Mouse (Mus musculus): ENCODE data around the gene Acbd3. TPM values are rescaled to one million over a fixed set of nuclear protein-coding genes. Genes with fewer than 3 reads are reported as not detected.

Acbd3 gene
- polyA plus RNA-seq, 1 experiment from 2014 or later, result 17.0 TPM

DNA sequence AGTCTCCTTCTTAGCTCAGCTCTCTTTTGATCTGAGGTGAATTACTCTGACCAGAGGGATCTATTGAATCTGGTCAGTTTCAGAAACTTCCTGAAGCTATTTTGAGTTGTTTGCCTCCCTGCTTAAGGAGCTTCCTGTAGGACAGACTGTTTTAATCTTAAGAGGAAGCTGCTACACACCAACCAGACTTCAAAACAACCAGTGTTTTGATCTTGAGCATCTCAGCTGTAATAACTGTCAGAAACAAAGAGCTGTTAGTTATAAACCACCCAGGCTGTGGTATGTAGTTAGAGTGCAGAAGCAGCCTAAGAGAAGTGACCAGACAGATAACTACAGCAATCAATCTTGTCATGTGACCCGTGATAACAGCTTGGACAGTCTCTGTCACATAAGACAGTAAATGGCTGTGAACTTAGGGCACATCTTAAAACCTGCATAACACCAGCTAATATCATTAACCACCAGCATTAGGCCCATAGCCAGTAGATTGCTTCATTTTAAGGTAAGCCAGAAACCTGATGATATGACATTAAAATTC is 2.1 kb upstream of the Acbd3 start:
- 75% methylated on average over 1 of the region's 1 CpGs for WGBS
- Histone ChIP-seq H3K4me1 (peaks cover 33% of the 10 kb centered on the region), H3K9me3 (replicated peaks) (no peaks in the 10 kb centered on the region), H3K27me3 (ENCODE audit: low read depth, poor library complexity, severe bottlenecking) (no peaks in the 10 kb centered on the region), H3K27ac (replicated peaks) (no peak overlapping the region), H3K4me3 (no peak overlapping the region), H3K36me3 (no peaks in the 10 kb centered on the region)
- DNase-seq (ENCODE audit: low spot score), result no peak

DNA sequence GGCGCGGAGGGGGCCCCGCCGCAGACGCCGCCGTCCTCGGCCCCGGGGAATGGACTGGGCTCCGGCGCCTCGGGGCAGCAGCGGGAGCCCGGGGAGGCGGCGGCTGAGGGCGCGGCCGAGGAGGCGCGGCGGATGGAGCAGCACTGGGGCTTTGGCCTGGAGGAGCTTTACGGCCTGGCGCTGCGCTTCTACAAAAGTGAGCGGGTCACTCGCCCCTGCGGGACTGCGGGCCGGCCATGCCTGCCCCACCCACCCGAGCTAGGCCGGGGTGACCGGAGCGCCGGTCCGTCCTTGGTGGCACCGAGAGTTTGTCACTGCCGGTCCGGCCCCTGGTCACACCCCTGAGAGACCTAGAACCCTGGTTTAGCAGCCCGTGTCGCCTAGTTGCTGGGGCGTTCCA is 340 bp downstream of the Acbd3 start:
- Histone ChIP-seq H3K27ac (replicated peaks) (peak overlapping the region; percentile 96), H3K27me3 (ENCODE audit: low read depth, poor library complexity, severe bottlenecking) (no peaks in the 10 kb centered on the region), H3K4me1 (peaks cover 33% of the 10 kb centered on the region), H3K36me3 (no peaks in the 10 kb centered on the region), H3K9me3 (replicated peaks) (no peaks in the 10 kb centered on the region), H3K4me3 (peak overlapping the region; percentile 100)
- DNase-seq (ENCODE audit: low spot score), result no peak
- WGBS, result under 1% methylated on average over 42 of the region's 42 CpGs

- H3K27ac ChIP-seq (replicated peaks), result no peak overlapping the region
- H3K4me1 ChIP-seq, result peaks cover 33% of the 10 kb centered on the region
- no peak overlapping the region for H3K4me3 ChIP-seq
- no peaks in the 10 kb centered on the region for H3K27me3 ChIP-seq (ENCODE audit: low read depth, poor library complexity, severe bottlenecking)
- DNase-seq (ENCODE audit: low spot score), result no peak
- peaks cover 15% of the 10 kb centered on the region for H3K36me3 ChIP-seq
- 90% methylated on average over 3 of the region's 3 CpGs for WGBS
- H3K9me3 ChIP-seq (replicated peaks), result no peaks in the 10 kb centered on the region
These were observed 3.4 kb downstream of the Acbd3 start for GRCm38 (mm10) chr1:180729231-180729630.

DNA sequence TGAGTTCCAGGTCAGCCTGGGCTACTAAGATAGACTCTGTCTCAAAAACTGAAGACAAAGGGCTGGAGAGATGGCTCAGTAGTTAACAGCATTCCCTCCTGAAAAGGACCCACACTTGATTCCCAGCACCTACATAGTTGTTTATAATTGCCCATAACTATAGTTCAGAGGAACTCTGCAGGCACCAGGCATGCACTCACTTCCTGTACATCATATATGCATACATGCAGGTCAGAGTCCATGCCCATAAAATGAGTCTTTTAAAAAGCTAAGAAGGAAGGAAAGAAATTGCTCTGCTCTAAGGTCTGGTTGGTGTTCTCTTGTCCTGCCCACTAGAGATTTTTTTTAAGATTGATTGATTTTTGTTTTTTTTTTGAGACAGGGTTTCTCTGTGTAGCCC is 22.0 kb downstream of the Acbd3 start:
- DNase-seq (ENCODE audit: low spot score), result no peak
- Histone ChIP-seq H3K9me3 (replicated peaks) (no peaks in the 10 kb centered on the region), H3K4me3 (no peak overlapping the region), H3K27ac (replicated peaks) (no peak overlapping the region), H3K4me1 (no peaks in the 10 kb centered on the region), H3K27me3 (ENCODE audit: low read depth, poor library complexity, severe bottlenecking) (no peaks in the 10 kb centered on the region), H3K36me3 (peaks cover 91% of the 10 kb centered on the region)

GRCm38 (mm10) chr1:180752115-180752514 is 26.3 kb downstream of the Acbd3 start:
- H3K4me3 ChIP-seq, result no peak overlapping the region
- no peaks in the 10 kb centered on the region for H3K27me3 ChIP-seq (ENCODE audit: low read depth, poor library complexity, severe bottlenecking)
- 93% methylated on average over 11 of the region's 11 CpGs for WGBS
- H3K4me1 ChIP-seq, result no peaks in the 10 kb centered on the region
- no peaks in the 10 kb centered on the region for H3K9me3 ChIP-seq (replicated peaks)
- DNase-seq (ENCODE audit: low spot score), result no peak
- H3K36me3 ChIP-seq, result peaks cover 70% of the 10 kb centered on the region
- no peak overlapping the region for H3K27ac ChIP-seq (replicated peaks)

GRCm38 (mm10) chr1:180754376-180754775 is 28.5 kb downstream of the Acbd3 start:
- H3K27ac ChIP-seq (replicated peaks), result no peak overlapping the region
- WGBS, result 93% methylated on average over 8 of the region's 8 CpGs
- DNase-seq (ENCODE audit: low spot score), result no peak
- no peaks in the 10 kb centered on the region for H3K9me3 ChIP-seq (replicated peaks)
- peaks cover 49% of the 10 kb centered on the region for H3K36me3 ChIP-seq
- no peaks in the 10 kb centered on the region for H3K27me3 ChIP-seq (ENCODE audit: low read depth, poor library complexity, severe bottlenecking)
- H3K4me3 ChIP-seq, result no peak overlapping the region
- no peaks in the 10 kb centered on the region for H3K4me1 ChIP-seq

- DNase-seq (ENCODE audit: low spot score), result no peak
- no peak overlapping the region for H3K4me3 ChIP-seq
- H3K27ac ChIP-seq (replicated peaks), result no peak overlapping the region
- no peaks in the 10 kb centered on the region for H3K27me3 ChIP-seq (ENCODE audit: low read depth, poor library complexity, severe bottlenecking)
- H3K36me3 ChIP-seq, result peaks cover 34% of the 10 kb centered on the region
- H3K4me1 ChIP-seq, result no peaks in the 10 kb centered on the region
- WGBS, result 94% methylated on average over 2 of the region's 2 CpGs
- no peaks in the 10 kb centered on the region for H3K9me3 ChIP-seq (replicated peaks)
These were observed 30.9 kb downstream of the Acbd3 start for GRCm38 (mm10) chr1:180756711-180757110.

- H3K4me1 ChIP-seq, result no peaks in the 10 kb centered on the region
- H3K27me3 ChIP-seq (ENCODE audit: low read depth, poor library complexity, severe bottlenecking), result peaks cover 3% of the 10 kb centered on the region; the same call in 1 of the 2 replicates
- H3K36me3 ChIP-seq, result peaks cover 27% of the 10 kb centered on the region
- no peak overlapping the region for H3K4me3 ChIP-seq
- H3K27ac ChIP-seq (replicated peaks), result no peak overlapping the region
- DNase-seq (ENCODE audit: low spot score), result no peak
- H3K9me3 ChIP-seq (replicated peaks), result no peaks in the 10 kb centered on the region
- 91% methylated on average over 3 of the region's 3 CpGs for WGBS
These were observed 31.6 kb downstream of the Acbd3 start for GRCm38 (mm10) chr1:180757252-180757955.

- WGBS, result 84% methylated on average over 7 of the region's 7 CpGs
These were observed 32.2 kb downstream of the Acbd3 start for GRCm38 (mm10) chr1:180757956-180758520.

GRCm38 (mm10) chr1:180762180-180762579 is 36.3 kb downstream of the Acbd3 start:
- DNase-seq (ENCODE audit: low spot score), result no peak
- WGBS, result 81% methylated on average over 11 of the region's 11 CpGs
- peaks cover 12% of the 10 kb centered on the region for H3K27me3 ChIP-seq (ENCODE audit: low read depth, poor library complexity, severe bottlenecking)

More at GRCm38 (mm10) chr1:180757956-180758520, 32.2 kb downstream of the Acbd3 start:
- Histone ChIP-seq H3K27me3 (ENCODE audit: low read depth, poor library complexity, severe bottlenecking) (peaks cover 9% of the 10 kb centered on the region), H3K27ac (replicated peaks) (no peak overlapping the region), H3K9me3 (replicated peaks) (no peaks in the 10 kb centered on the region), H3K4me3 (no peak overlapping the region), H3K4me1 (peaks cover 3% of the 10 kb centered on the region), H3K36me3 (peaks cover 21% of the 10 kb centered on the region)
- no peak for DNase-seq (ENCODE audit: low spot score)

DNA sequence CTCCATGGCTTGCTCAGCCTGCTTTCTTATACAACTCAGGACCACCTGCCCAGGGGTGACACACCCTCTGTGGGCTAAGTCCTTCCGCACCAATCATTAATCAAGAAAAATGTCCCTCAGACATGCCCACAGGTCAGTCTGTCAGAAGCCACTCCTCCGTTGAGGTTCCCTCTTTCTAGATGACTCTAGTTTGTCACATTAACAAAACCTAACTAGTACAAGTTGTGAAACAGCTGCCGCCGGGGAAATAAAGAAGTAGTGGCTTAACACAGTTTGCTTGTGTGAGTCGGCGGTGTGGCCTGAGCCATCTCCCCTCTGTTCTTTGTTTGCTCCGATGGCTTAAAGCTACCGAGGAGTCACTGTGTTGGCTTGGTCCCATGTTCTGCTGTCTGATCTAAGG is 36.8 kb downstream of the Acbd3 start:
- no peaks in the 10 kb centered on the region for H3K9me3 ChIP-seq (replicated peaks)
- peaks cover 18% of the 10 kb centered on the region for H3K4me1 ChIP-seq
- H3K36me3 ChIP-seq, result no peaks in the 10 kb centered on the region
- 76% methylated on average over 8 of the region's 8 CpGs for WGBS
- peak overlapping the region; percentile 74 for H3K27ac ChIP-seq (replicated peaks)
- no peak for DNase-seq (ENCODE audit: low spot score)
- peak overlapping the region; percentile 53; the same call in 1 of the 2 replicates for H3K4me3 ChIP-seq
- peaks cover 12% of the 10 kb centered on the region for H3K27me3 ChIP-seq (ENCODE audit: low read depth, poor library complexity, severe bottlenecking)

More at GRCm38 (mm10) chr1:180762180-180762579, 36.3 kb downstream of the Acbd3 start:
- H3K27ac ChIP-seq (replicated peaks), result no peak overlapping the region
- H3K36me3 ChIP-seq, result no peaks in the 10 kb centered on the region
- no peak overlapping the region for H3K4me3 ChIP-seq
- H3K9me3 ChIP-seq (replicated peaks), result no peaks in the 10 kb centered on the region
- peaks cover 13% of the 10 kb centered on the region for H3K4me1 ChIP-seq

GRCm38 (mm10) chr1:180763307-180763706 is 37.5 kb downstream of the Acbd3 start:
- DNase-seq (ENCODE audit: low spot score), result peak; percentile 48
- Histone ChIP-seq H3K27me3 (ENCODE audit: low read depth, poor library complexity, severe bottlenecking) (peaks cover 12% of the 10 kb centered on the region), H3K36me3 (no peaks in the 10 kb centered on the region), H3K4me3 (peak overlapping the region; percentile 53), H3K9me3 (replicated peaks) (no peaks in the 10 kb centered on the region), H3K4me1 (peaks cover 24% of the 10 kb centered on the region), H3K27ac (replicated peaks) (peak overlapping the region; percentile 74)
- WGBS, result 13% methylated on average over 14 of the region's 14 CpGs

DNA sequence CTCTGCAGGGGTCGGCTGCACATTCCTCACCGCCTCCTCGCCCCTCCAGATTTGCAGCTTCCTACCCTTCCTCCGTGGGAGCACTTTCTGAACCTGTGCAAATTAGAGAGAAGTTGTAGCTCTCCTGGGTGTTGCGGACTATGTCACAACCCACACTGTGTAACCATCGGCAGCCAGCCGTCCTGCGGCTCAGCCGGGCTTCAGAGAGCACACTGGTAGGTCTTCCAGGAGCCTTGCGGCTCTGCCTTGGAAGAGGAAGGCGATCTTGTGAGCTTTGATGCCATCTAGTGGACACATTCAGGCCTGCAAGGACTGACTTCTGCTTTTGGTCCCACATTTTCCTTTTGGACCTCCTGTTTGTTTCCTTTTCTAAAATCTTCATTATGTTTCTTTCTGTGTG is 38.0 kb downstream of the Acbd3 start:
- peaks cover 29% of the 10 kb centered on the region for H3K4me1 ChIP-seq
- no peaks in the 10 kb centered on the region for H3K9me3 ChIP-seq (replicated peaks)
- H3K36me3 ChIP-seq, result no peaks in the 10 kb centered on the region
- peak overlapping the region; percentile 74 for H3K27ac ChIP-seq (replicated peaks)
- 2% methylated on average over 11 of the region's 11 CpGs for WGBS
- H3K27me3 ChIP-seq (ENCODE audit: low read depth, poor library complexity, severe bottlenecking), result peaks cover 12% of the 10 kb centered on the region
- peak; percentile 85 for DNase-seq (ENCODE audit: low spot score)
- H3K4me3 ChIP-seq, result peak overlapping the region; percentile 53

Measured in midbrain, embryonic 10.5 days (tissue).